Comparison of ENCODE assay signal across 13 mouse cellular contexts in genomic region chr17:86243109-86243527, GRCm38 (mm10).
DNase-seq lines count a peak whose midpoint lies in the region; ATAC-seq and TF ChIP-seq lines count a peak whose summit lies in the region.
"Had no signal": no experiment of that assay in that cellular context is flagged by ENCODE, and none has a peak within 500 bp of the region (broad histone marks: within the 10 kb centered on the region; RNA-seq: fewer than 3 reads in every experiment).

No protein-coding gene starts in this region.

- ATAC-seq in megakaryocyte, adult 5-6 weeks (ENCODE audit: poor library complexity, severe bottlenecking) = peak; percentile 84
- ATAC-seq: inflammation-experienced regulatory T-cells, adult 6 months had no signal

- H3K4me3 ChIP-seq in bone marrow, adult 2 months (replicated peaks; ENCODE audit: control insufficient read depth, low read depth, low read length) = no peak overlapping the region
- H3K4me3 ChIP-seq: embryonic facial prominence, embryonic 12.5 days had no signal

- no peaks in the 10 kb centered on the region; the same call in 1 of the 2 replicates for H3K36me3 ChIP-seq in splenic B cell, adult 2 months (ENCODE audit: control insufficient read depth, insufficient read depth, low read length, poor library complexity, severe bottlenecking)
- H3K36me3 ChIP-seq: embryonic facial prominence, embryonic 12.5 days had no signal

- peak overlapping the region; percentile 37; the same call in 1 of the 2 replicates for H3K27ac ChIP-seq in bone marrow, adult 2 months (ENCODE audit: control insufficient read depth, insufficient read depth, low read depth, low read length, poor library complexity)
- H3K27ac ChIP-seq: embryonic facial prominence, embryonic 12.5 days had no signal

- 14% methylated on average over 16 of the region's 16 CpGs for WGBS in bone marrow, adult 2 months

- TF ChIP-seq CTCF in bone marrow, adult 2 months (IDR thresholded peaks at IDR 0.05; ENCODE audit: control insufficient read depth, insufficient read depth, low read length) = no peak

- TF ChIP-seq POLR2A in bone marrow, adult 2 months (IDR thresholded peaks at IDR 0.05; ENCODE audit: borderline replicate concordance, control insufficient read depth, low read depth, low read length) = no peak

- peak; percentile 36 to 37 for DNase-seq in lung, adult 18-20 months
- no peak for DNase-seq in lung, postnatal 14 days
- peak; percentile 78 for DNase-seq in splenic B cell, adult 2 months (ENCODE audit: low read depth, low spot score)
- DNase-seq in urinary bladder, postnatal 14 days (ENCODE audit: low spot score) = no peak
- DNase-seq in right cerebral cortex, postnatal 4 days = no peak
- DNase-seq: adrenal gland, adult 8-10 months; cerebellum, postnatal 25 days; heart, postnatal 36 days; kidney, postnatal 10 days had no signal

- no peaks in the 10 kb centered on the region; the same call in none of the 2 replicates for H3K4me1 ChIP-seq in bone marrow, adult 2 months (ENCODE audit: control insufficient read depth, insufficient read depth, low read length)
- H3K4me1 ChIP-seq: embryonic facial prominence, embryonic 12.5 days had no signal

- H3K27me3 ChIP-seq in splenic B cell, adult 2 months (ENCODE audit: control insufficient read depth, insufficient read depth, low read length, poor library complexity, severe bottlenecking) = no peaks in the 10 kb centered on the region
- H3K27me3 ChIP-seq: embryonic facial prominence, embryonic 12.5 days had no signal

Comparison
In these comparisons a context has a peak if more than half of its experiments do, and no peak if none do; other contexts are left out.
1. DNase-seq: peak in lung, adult 18-20 months (2 of 2) and splenic B cell, adult 2 months (single experiment); none in lung, postnatal 14 days (single experiment), urinary bladder, postnatal 14 days (single experiment) and right cerebral cortex, postnatal 4 days (single experiment).